Mouse (Mus musculus) cerebellum, postnatal 4 days (tissue): ENCODE measurements around the gene Marco.

ENCODE experiments used
- DNase-seq, 2 experiments: peaks; one replicate each; pipeline ENCODE4 v3.0.0; 2022; ENCODE audit warnings: low spot score in 2 of 2, mixed read lengths in 1 of 2

Marco gene

DNA sequence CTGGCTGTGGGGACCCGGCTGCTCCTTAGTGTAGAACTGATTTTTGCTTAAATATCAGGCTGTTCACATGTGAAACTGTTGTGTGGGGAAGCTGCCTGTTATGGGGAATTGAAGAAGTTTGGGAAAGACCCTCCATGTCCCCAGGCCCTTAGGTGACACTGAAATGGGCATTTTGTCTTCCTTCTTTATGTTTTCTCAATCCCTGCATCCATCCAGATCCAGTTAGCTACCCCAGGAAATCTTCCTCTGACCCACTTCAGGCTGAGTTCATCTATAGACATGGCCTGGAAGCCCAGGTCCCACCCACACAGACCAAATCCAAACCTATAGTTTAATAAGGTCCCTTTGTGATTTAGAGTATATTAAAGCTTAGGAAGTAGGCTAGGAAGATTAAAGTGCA, at the start of gene Marco:
Marco (minus strand) TSS at position 101 of the 400 bp plus-strand sequence.
- no peak for DNase-seq

DNA sequence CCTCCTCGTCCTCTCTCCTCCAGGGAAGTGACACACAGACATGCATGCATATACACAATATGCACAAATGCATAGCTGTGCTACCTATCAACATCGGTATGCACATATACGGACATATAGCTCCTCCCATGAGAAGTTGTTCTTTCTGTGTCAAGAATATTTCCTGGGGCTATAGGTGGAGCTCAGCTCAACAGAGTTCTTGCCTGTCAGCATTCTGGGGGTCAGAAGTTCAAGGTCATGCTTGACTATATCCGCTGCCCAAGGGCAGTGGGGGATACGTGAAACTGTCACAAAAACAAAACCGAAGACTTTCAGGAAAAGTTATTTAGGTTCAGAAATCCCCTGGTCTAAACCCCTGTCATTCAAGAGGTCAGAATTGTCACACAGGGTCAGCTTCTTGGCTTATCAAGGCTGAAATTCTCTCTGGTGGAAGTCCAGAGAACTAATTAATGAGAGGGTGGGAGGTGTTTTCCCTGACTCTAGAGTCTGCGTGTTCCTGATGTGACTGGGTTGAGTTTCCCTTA, 34.7 kb upstream of the Marco start:
- DNase-seq, result no peak

- DNase-seq, result no peak
Measured at GRCm38 (mm10) chr1:120536998-120537397, 32.2 kb upstream of the Marco start.

DNA sequence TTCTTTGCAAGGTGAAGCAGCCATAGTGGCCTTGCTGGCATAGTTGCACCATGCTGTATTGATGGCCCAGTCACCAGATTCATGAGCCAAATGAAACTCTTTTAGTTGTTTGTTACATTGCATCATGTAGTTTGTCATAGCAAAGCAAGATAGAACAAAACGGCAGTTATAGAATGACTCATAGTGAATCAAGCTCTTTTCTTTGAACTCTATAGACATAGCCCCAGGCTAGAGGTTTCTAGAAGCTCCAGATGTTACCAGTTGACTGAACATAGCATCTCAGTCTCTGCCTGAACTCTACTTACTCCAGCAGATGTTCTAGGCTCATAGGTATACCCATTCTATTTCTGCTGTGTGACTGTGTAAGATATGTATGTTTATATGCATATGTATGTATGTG, 31.1 kb upstream of the Marco start:
- no peak for DNase-seq

- no peak for DNase-seq
Measured at GRCm38 (mm10) chr1:120532321-120532916, 27.6 kb upstream of the Marco start.

- DNase-seq, result no peak
Measured at GRCm38 (mm10) chr1:120531770-120532169, 26.9 kb upstream of the Marco start.

DNA sequence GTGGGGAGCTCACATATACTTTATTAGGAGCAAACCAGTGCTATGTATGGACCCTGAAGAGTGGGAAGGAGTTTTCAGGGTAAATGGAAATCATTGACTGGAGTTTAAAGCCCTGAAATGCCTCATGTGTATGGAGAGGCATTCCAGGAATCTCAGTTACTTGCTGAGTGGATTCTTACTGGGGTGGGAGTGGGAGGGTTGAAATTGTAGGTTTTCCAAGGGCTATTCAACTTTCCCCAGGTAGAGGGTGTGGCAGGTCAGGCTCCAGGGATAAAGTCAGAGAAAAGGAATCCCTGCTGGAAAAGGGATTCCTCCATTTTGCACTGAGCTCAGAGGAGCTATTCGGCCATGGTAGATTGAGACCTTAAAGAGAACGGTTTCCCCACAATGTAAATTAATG, 25.1 kb upstream of the Marco start:
- no peak for DNase-seq

- DNase-seq, result no peak
Measured at GRCm38 (mm10) chr1:120517618-120518017, 12.8 kb upstream of the Marco start.

GRCm38 (mm10) chr1:120510311-120510710, 5.5 kb upstream of the Marco start:
- no peak for DNase-seq

DNA sequence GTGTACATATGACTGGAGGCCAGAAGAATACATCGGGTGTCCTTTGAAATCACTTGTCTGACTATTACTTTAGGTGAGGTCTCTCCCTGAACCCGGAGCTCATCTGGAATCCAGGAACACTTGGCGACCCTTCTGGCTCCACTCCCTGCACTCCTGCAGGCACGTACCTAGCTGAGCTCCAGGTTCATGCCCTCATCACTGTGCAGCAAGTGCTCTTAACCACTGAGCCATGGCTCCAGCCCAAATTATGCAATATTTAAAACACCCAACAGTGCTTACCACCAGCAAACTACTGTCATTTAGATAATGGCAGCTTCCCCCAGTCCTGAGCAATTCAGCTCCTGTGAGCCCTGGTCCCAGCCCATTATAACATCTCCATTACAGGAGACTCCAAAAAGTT, 4.2 kb upstream of the Marco start:
- no peak for DNase-seq

GRCm38 (mm10) chr1:120504046-120504710, 646 bp downstream of the Marco start:
- peak in 1 of 2 experiments; percentile 4 for DNase-seq

DNA sequence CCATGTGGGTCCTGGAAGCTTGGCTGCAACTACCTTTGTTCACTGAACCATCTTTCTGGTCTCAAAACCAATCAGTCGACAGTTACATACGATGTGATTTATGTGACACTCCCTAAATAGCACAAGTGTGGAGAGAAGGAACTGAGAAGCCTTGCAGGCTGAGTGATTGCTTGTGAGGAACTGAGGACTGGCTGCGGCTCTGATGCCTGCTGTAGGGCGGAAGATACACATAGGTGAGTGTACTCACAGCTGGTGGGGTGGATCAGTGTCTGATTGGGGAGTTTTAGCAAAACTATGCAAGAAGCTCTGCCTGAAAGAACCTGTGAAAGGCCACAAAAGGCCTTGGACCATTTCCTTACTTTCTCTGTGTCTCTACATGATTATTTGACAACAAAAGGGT, 3.3 kb downstream of the Marco start:
- no peak for DNase-seq

GRCm38 (mm10) chr1:120498036-120498435, 6.8 kb downstream of the Marco start:
- no peak for DNase-seq

- DNase-seq, result no peak
Measured at GRCm38 (mm10) chr1:120480937-120481336, 23.9 kb downstream of the Marco start.

- DNase-seq, result no peak
Measured at GRCm38 (mm10) chr1:120474825-120475224, 30.0 kb downstream of the Marco start.

DNA sequence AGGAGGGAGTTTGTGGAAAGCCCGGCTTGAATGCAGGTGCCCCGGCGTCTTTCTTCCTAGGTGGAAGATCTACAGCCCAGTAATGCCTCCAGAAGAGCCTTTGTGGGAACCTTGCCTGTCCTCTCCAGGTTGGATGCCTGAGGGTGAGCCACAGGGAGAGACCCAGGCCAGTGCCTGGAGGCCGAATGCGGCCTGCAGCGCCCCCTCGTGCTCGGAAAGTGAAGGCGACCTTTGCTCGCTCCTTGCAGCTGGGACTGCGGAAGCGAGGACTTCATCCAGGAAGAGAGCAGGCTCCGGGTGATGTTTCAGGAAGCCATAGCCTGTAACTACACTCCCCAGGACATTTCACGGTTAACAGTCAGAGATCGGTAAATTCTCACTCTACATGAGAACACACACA, 35.9 kb downstream of the Marco start:
- peak; percentile 60 to 75 for DNase-seq

GRCm38 (mm10) chr1:120467323-120467722, 37.5 kb downstream of the Marco start:
- DNase-seq, result no peak

DNA sequence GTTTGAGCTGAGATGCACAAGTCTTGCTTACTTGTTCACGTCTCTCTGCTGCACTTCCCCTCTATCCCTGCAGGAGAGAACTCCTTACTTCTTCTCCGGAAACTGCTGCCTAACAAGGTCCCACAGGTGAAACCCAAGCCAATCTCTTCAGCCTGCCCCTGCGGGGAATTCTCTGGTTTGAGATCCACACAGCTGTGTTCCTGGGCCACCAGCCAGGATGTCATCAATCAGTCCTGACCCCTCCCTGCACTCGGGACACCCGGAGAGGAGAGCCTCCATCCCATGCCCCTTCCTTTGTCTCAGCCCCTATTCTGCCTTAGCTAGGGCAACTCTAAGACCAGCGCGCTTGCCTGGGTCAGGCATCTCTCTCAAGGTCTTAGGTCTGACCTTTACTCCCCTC, 38.1 kb downstream of the Marco start:
- no peak for DNase-seq

DNA sequence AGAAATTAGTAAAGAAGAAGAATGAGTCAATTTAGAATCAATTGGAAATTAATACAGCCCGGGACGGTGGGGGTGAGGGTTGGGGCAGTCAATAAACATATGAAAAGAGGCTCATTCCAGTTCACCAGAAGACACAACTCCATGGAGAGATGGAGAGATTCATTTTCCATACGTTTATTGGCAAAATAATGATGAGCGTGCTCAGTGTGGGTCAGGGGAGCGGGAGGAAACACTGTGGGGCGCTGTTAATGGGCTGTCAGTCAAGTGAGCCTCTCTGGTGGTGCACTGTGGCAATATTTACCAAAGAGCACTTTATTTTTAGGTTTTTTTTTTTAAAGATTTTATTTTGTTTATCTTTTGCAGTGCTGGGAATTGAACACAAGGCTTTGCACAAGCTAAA, 45.8 kb downstream of the Marco start:
- no peak for DNase-seq

GRCm38 (mm10) chr1:120458524-120458923, 46.3 kb downstream of the Marco start:
- DNase-seq, result no peak

DNA sequence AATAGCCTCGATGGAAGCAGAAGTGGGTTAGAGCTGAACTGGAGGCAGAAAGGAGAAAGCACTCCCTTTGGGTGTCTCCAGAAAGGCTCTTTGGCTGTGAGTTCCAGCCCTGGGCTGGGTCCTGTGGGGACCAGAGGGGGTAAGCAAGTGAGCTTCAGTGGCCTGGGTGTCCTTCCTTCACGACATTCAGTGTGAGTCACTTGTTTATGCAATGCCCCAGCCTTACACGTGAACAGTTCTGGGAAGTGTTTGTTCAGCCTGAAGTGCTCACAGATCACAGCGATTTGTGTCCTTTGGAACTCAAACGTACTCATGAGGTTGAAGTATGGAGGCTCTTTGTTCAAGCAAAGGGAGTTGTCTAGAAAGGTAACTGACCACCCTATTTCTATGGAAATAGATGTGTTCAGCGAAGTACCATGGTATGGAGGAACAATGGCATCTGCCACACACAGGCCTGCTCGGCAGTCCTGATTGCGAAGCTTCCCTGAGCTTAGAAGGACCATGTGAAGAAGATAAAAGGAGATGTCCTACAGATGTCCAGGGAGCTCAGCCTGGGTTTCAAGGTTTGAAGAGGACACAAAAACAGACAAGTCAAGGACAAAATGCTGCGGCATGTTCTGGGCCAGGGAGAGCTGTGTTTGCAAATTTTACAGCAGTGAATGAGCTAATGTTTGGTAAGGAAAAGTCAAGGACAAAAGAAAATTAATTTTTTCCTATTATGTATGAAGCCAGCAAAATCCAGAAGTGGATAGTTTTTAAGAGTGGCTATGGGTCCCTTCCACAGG, 53.1 kb downstream of the Marco start:
- no peak for DNase-seq

GRCm38 (mm10) chr1:120449662-120450061, 55.2 kb downstream of the Marco start:
- no peak for DNase-seq

DNA sequence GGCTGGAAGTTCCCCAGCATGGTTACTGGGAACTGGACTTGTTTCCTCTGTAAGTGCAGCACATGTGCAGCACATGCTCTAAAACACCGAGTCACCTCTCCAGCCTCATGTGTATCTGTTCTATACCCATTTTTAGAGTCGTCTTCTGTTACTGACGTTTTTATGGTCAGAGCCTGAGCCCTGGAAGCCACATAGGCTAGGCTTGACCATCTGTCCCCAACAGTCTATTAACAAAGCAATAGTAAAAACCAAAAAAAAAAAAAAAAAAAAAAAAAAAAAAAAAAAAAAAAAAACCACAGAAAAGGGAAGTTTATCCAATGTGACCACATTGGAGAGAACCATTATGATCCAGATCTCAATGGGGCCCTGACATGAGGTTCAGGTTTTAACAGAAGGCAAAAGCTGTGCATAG, 61.6 kb downstream of the Marco start:
- DNase-seq, result no peak
